Mouse (Mus musculus): ENCODE data around the gene Zfp277.

Zfp277 gene

GRCm38 (mm10) chr12:40445206-40445605 is 496 bp downstream of the Zfp277 start:
- no peak for DNase-seq (ENCODE audit: inconsistent ontology term)

GRCm38 (mm10) chr12:40438049-40438448 is 7.7 kb downstream of the Zfp277 start:
- no peak for DNase-seq (ENCODE audit: inconsistent ontology term)

- DNase-seq (ENCODE audit: inconsistent ontology term), result peak; percentile 35
Observed at GRCm38 (mm10) chr12:40434101-40434500, 11.6 kb downstream of the Zfp277 start.

- no peak for DNase-seq (ENCODE audit: inconsistent ontology term)
Observed at GRCm38 (mm10) chr12:40431075-40431474, 14.6 kb downstream of the Zfp277 start.

- DNase-seq (ENCODE audit: inconsistent ontology term), result no peak
Observed at GRCm38 (mm10) chr12:40429976-40430375, 15.7 kb downstream of the Zfp277 start.

- no peak for DNase-seq (ENCODE audit: inconsistent ontology term)
Observed at GRCm38 (mm10) chr12:40427606-40428005, 18.1 kb downstream of the Zfp277 start.

- DNase-seq (ENCODE audit: inconsistent ontology term), result no peak
Observed at GRCm38 (mm10) chr12:40424991-40425390, 20.7 kb downstream of the Zfp277 start.

- DNase-seq (ENCODE audit: inconsistent ontology term), result no peak
Observed at GRCm38 (mm10) chr12:40417257-40417656, 28.4 kb downstream of the Zfp277 start.

GRCm38 (mm10) chr12:40415312-40415925 is 30.3 kb downstream of the Zfp277 start:
- no peak for DNase-seq (ENCODE audit: inconsistent ontology term)

GRCm38 (mm10) chr12:40414682-40415311 is 30.9 kb downstream of the Zfp277 start:
- DNase-seq (ENCODE audit: inconsistent ontology term), result no peak

- no peak for DNase-seq (ENCODE audit: inconsistent ontology term)
Observed at GRCm38 (mm10) chr12:40399812-40400211, 45.9 kb downstream of the Zfp277 start.

GRCm38 (mm10) chr12:40399386-40399785 is 46.3 kb downstream of the Zfp277 start:
- no peak for DNase-seq (ENCODE audit: inconsistent ontology term)

GRCm38 (mm10) chr12:40398916-40399315 is 46.8 kb downstream of the Zfp277 start:
- DNase-seq (ENCODE audit: inconsistent ontology term), result no peak

GRCm38 (mm10) chr12:40392869-40393268 is 52.8 kb downstream of the Zfp277 start:
- DNase-seq (ENCODE audit: inconsistent ontology term), result no peak

GRCm38 (mm10) chr12:40391262-40391661 is 54.4 kb downstream of the Zfp277 start:
- peak; percentile 10 for DNase-seq (ENCODE audit: inconsistent ontology term)

GRCm38 (mm10) chr12:40387786-40388185 is 57.9 kb downstream of the Zfp277 start:
- no peak for DNase-seq (ENCODE audit: inconsistent ontology term)

GRCm38 (mm10) chr12:40385301-40385700 is 60.4 kb downstream of the Zfp277 start:
- DNase-seq (ENCODE audit: inconsistent ontology term), result no peak

GRCm38 (mm10) chr12:40383718-40384117 is 62.0 kb downstream of the Zfp277 start:
- DNase-seq (ENCODE audit: inconsistent ontology term), result no peak

GRCm38 (mm10) chr12:40382539-40382938 is 63.2 kb downstream of the Zfp277 start:
- no peak for DNase-seq (ENCODE audit: inconsistent ontology term)

GRCm38 (mm10) chr12:40381824-40382223 is 63.9 kb downstream of the Zfp277 start:
- DNase-seq (ENCODE audit: inconsistent ontology term), result no peak

- no peak for DNase-seq (ENCODE audit: inconsistent ontology term)
Observed at GRCm38 (mm10) chr12:40381173-40381801, 64.4 kb downstream of the Zfp277 start.

GRCm38 (mm10) chr12:40379538-40379923 is 66.2 kb downstream of the Zfp277 start:
- no peak for DNase-seq (ENCODE audit: inconsistent ontology term)
